Mouse (Mus musculus) liver, embryonic 14.5 days (tissue): ENCODE measurements around the gene Brd3.

Experiments
- CTCF ChIP-seq: IDR thresholded peaks from 2 replicates; pipeline ENCODE4 v1.5.1; 2016; ENCODE audit warnings: antibody characterized with exemption, low read depth, control low read depth
- EP300 ChIP-seq: IDR thresholded peaks from 2 replicates; pipeline ENCODE4 v1.6.1; 2016; ENCODE audit warnings: antibody characterized with exemption, low read depth

GRCm38 (mm10) chr2:27518283-27518682 is 10.8 kb upstream of the Brd3 start:
- TF ChIP-seq CTCF (peak; percentile 43), EP300 (no peak)
